24 mouse cellular contexts compared by ENCODE assay signal in genomic region chr17:25955736-25956135, GRCm38 (mm10). TPM values are rescaled to one million over a fixed set of nuclear protein-coding genes. Genes with fewer than 3 reads are reported as not detected.
"Had no signal": no experiment of that assay in that cellular context is flagged by ENCODE, and none has a peak within 500 bp of the region (broad histone marks: within the 10 kb centered on the region; RNA-seq: fewer than 3 reads in every experiment).

No protein-coding gene starts in this region.

- H3K9ac ChIP-seq: intestine, embryonic 15.5 days; kidney, embryonic 15.5 days; limb, embryonic 12.5 days; liver, embryonic 15.5 days; neural tube, embryonic 12.5 days; neural tube, embryonic 15.5 days had no signal

- H3K4me3 ChIP-seq: intestine, embryonic 15.5 days; kidney, embryonic 15.5 days; left cerebral cortex, adult 2 months; limb, embryonic 12.5 days; liver, embryonic 15.5 days; neural tube, embryonic 12.5 days; neural tube, embryonic 15.5 days had no signal

- H3K9me3 ChIP-seq: intestine, embryonic 15.5 days; kidney, embryonic 15.5 days; limb, embryonic 12.5 days; liver, embryonic 15.5 days; neural tube, embryonic 12.5 days; neural tube, embryonic 15.5 days had no signal

- H3K4me2 ChIP-seq: intestine, embryonic 15.5 days; kidney, embryonic 15.5 days; limb, embryonic 12.5 days; liver, embryonic 15.5 days; neural tube, embryonic 12.5 days; neural tube, embryonic 15.5 days had no signal

- DNase-seq: kidney, adult 11 months; kidney, adult 8-10 months; kidney, postnatal 10 days; kidney, postnatal 36 days; layer of hippocampus, postnatal 36 days; liver; lung, adult 2 months; lung, postnatal 14 days; lung, postnatal 4 days; midbrain, embryonic 14.5 days; right cerebral cortex, adult 18-20 months; right cerebral cortex, postnatal 14 days; right cerebral cortex, postnatal 4 days; thymus, adult 2 months; thymus, postnatal 14 days; thymus, postnatal 4 days had no signal

- H3K27ac ChIP-seq: intestine, embryonic 15.5 days; kidney, embryonic 15.5 days; left cerebral cortex, adult 2 months; neural tube, embryonic 12.5 days; neural tube, embryonic 15.5 days; stomach, postnatal 0 days had no signal

- ATAC-seq: intestine, embryonic 15.5 days had no signal

RNA-seq across cellular contexts. Expression of gene A930017K11Rik, which starts 3.4 kb away (rescaled TPM):
- polyA plus RNA-seq: lung, adult 2 months; stomach, postnatal 0 days had no signal

RNA-seq across cellular contexts. Expression of gene Nhlrc4, which starts 11.0 kb away (rescaled TPM):
- polyA plus RNA-seq: neural tube, embryonic 15.5 days; stomach, postnatal 0 days had no signal
